Mouse (Mus musculus): ENCODE data around the gene Olfr1226.
"Not testable (repeated sequence)": the region's sequence is repeated elsewhere in the genome, so short reads cannot be mapped to it uniquely, and the experiment has no call there.

Gene Olfr1226

GRCm38 (mm10) chr2:89199948-89200347 lies at the start of gene Olfr1226:
Olfr1226 (minus strand) TSS chr2:89200048.
- DNase-seq = no peak

- no peak for DNase-seq
Measured at GRCm38 (mm10) chr2:89196325-89196982, 3.4 kb downstream of the Olfr1226 start.

GRCm38 (mm10) chr2:89174569-89174968 lies 25.3 kb downstream of the Olfr1226 start, which contains the start of gene Olfr1225:
Olfr1225 (minus strand) TSS chr2:89174669.
- DNase-seq = no peak

GRCm38 (mm10) chr2:89164711-89165110 lies 35.1 kb downstream of the Olfr1226 start:
- not testable (repeated sequence) for DNase-seq

- not testable (repeated sequence) for DNase-seq
Measured at GRCm38 (mm10) chr2:89163991-89164390, 35.9 kb downstream of the Olfr1226 start, which contains the start of gene Olfr1224-ps1. Olfr1224-ps1 (minus strand) TSS chr2:89164091.

- DNase-seq = no peak
Measured at GRCm38 (mm10) chr2:89151460-89151859, 48.4 kb downstream of the Olfr1226 start, which contains the start of gene Olfr1223. Olfr1223 (minus strand) TSS chr2:89151560.

Measured in right cerebral cortex, postnatal 14 days (tissue).